In the genomic region with DNA sequence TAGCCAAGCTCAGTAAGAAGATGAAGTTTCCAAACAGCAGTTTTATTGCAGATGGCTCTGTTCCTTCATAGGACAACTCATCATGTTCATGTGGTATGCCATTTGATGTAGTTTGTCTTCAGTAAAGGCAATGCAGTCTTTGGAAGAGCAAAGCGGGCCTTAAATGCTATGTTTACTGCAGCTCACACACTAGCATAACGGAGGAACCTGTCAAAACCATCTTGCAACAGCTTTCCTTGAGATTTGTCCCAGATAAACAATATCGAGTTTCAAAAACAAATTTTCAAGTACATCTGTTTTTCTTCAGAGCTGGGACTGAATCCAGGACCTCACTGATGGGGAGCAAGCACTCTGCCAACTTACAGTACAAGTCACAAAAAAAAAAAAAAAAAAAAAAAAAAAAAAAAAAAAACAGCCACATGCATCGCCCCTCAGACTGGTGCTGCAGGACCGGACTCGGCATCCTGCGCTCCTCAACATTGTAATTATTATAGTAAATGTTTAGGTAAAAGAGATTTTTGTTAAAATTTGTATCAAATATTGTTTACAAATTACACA, we compare ENCODE assay signal across 16 mouse cellular contexts.
A peak's percentile ranks its signal among the peaks of the same experiment; 100 is the strongest.
DNase-seq lines count a peak whose midpoint lies in the region; ATAC-seq and TF ChIP-seq lines count a peak whose summit lies in the region.
"Had no signal": no experiment of that assay in that cellular context is flagged by ENCODE, and none has a peak within 500 bp of the region (broad histone marks: within the 10 kb centered on the region; RNA-seq: fewer than 3 reads in every experiment).

No protein-coding gene starts in this region.

- no peaks in the 10 kb centered on the region for H3K4me1 ChIP-seq in kidney, postnatal 0 days (replicated peaks; ENCODE audit: insufficient read depth, low read length)
- no peaks in the 10 kb centered on the region for H3K4me1 ChIP-seq in kidney, adult 2 months (ENCODE audit: control insufficient read depth, insufficient read depth, low read length)
- no peaks in the 10 kb centered on the region for H3K4me1 ChIP-seq in testis, adult 2 months (ENCODE audit: control insufficient read depth, insufficient read depth, low read length)
- H3K4me1 ChIP-seq: embryonic facial prominence, embryonic 13.5 days; hindbrain, embryonic 13.5 days; limb, embryonic 15.5 days; stomach, embryonic 15.5 days had no signal

- no peak for TF ChIP-seq POLR2A in kidney, adult 2 months (IDR thresholded peaks at IDR 0.05; ENCODE audit: low read depth, low read length)
- TF ChIP-seq POLR2A in testis, adult 2 months (IDR thresholded peaks at IDR 0.05; ENCODE audit: control insufficient read depth, low read depth, low read length): no peak

- no peak for TF ChIP-seq CTCF in kidney, postnatal 0 days (IDR thresholded peaks at IDR 0.05; ENCODE audit: low read depth)
- no peak for TF ChIP-seq CTCF in kidney, adult 2 months (conservative IDR thresholded peaks at IDR 0.05; ENCODE audit: insufficient read depth, insufficient read length, low read depth, low read length)
- no peak for TF ChIP-seq CTCF in testis, adult 2 months (IDR thresholded peaks at IDR 0.05; ENCODE audit: control insufficient read depth, insufficient read depth, insufficient replicate concordance, low read depth, low read length)

- H3K9ac ChIP-seq in kidney, postnatal 0 days (ENCODE audit: low read depth, low read length): no peak overlapping the region
- H3K9ac ChIP-seq: embryonic facial prominence, embryonic 13.5 days; hindbrain, embryonic 13.5 days; limb, embryonic 15.5 days; stomach, embryonic 15.5 days had no signal

- DNase-seq in cerebellum, postnatal 10 days: peak; percentile 5 to 15
- DNase-seq in cerebellum, postnatal 36 days: no peak
- peak; percentile 3 for DNase-seq in kidney, postnatal 0 days (ENCODE audit: low spot score)
- DNase-seq in kidney, adult 2 months: no peak
- no peak for DNase-seq in testis, postnatal 14 days (ENCODE audit: low spot score)
- no peak for DNase-seq in spleen, postnatal 36 days (ENCODE audit: low spot score in 2 of 2)
- DNase-seq in frontal cortex, postnatal 10 days (ENCODE audit: low spot score in 2 of 2): no peak
- DNase-seq: cerebellum, adult 11 months; heart, adult 2 months; right cerebral cortex, adult 18-20 months; spleen, adult 18-20 months had no signal

- no peak overlapping the region for H3K4me2 ChIP-seq in kidney, postnatal 0 days (ENCODE audit: low read length)
- H3K4me2 ChIP-seq: embryonic facial prominence, embryonic 13.5 days; hindbrain, embryonic 13.5 days; limb, embryonic 15.5 days; stomach, embryonic 15.5 days had no signal

- WGBS in kidney, postnatal 0 days: 79% methylated on average over 7 of the region's 7 CpGs
- WGBS in kidney, adult 2 months: 82% methylated on average over 7 of the region's 7 CpGs

- H3K4me3 ChIP-seq in kidney, postnatal 0 days (replicated peaks; ENCODE audit: low read depth, low read length): no peak overlapping the region
- H3K4me3 ChIP-seq in kidney, adult 2 months (ENCODE audit: insufficient read depth, low read depth, low read length): no peak overlapping the region
- peak overlapping the region; percentile 12; the same call in 1 of the 2 replicates for H3K4me3 ChIP-seq in testis, adult 2 months (ENCODE audit: control insufficient read depth, low read depth, low read length)
- H3K4me3 ChIP-seq: embryonic facial prominence, embryonic 13.5 days; heart, adult 2 months; hindbrain, embryonic 13.5 days; limb, embryonic 15.5 days; stomach, embryonic 15.5 days had no signal

- H3K9me3 ChIP-seq in kidney, postnatal 0 days (replicated peaks; ENCODE audit: low read length): no peaks in the 10 kb centered on the region
- H3K9me3 ChIP-seq: embryonic facial prominence, embryonic 13.5 days; hindbrain, embryonic 13.5 days; limb, embryonic 15.5 days; stomach, embryonic 15.5 days had no signal

- no peak overlapping the region for H3K27ac ChIP-seq in kidney, postnatal 0 days
- H3K27ac ChIP-seq in kidney, adult 2 months (ENCODE audit: insufficient read depth, low read depth, low read length): no peak overlapping the region
- no peak overlapping the region for H3K27ac ChIP-seq in testis, adult 2 months (ENCODE audit: control insufficient read depth, insufficient read depth, low read depth, low read length)
- H3K27ac ChIP-seq: embryonic facial prominence, embryonic 13.5 days; heart, adult 2 months; hindbrain, embryonic 13.5 days; limb, embryonic 15.5 days; stomach, embryonic 15.5 days had no signal

- H3K36me3 ChIP-seq in kidney, postnatal 0 days (ENCODE audit: insufficient read depth, low read length): no peaks in the 10 kb centered on the region
- H3K36me3 ChIP-seq in kidney, adult 2 months (ENCODE audit: control insufficient read depth, insufficient read depth, low read length): no peaks in the 10 kb centered on the region
- H3K36me3 ChIP-seq in testis, adult 2 months (ENCODE audit: control insufficient read depth, insufficient read depth, low read length): no peaks in the 10 kb centered on the region
- H3K36me3 ChIP-seq: embryonic facial prominence, embryonic 13.5 days; hindbrain, embryonic 13.5 days; limb, embryonic 15.5 days; stomach, embryonic 15.5 days had no signal

- H3K27me3 ChIP-seq in kidney, postnatal 0 days (ENCODE audit: insufficient read depth, low read length): no peaks in the 10 kb centered on the region
- no peaks in the 10 kb centered on the region for H3K27me3 ChIP-seq in kidney, adult 2 months (replicated peaks; ENCODE audit: control insufficient read depth, insufficient read depth, low read length)
- H3K27me3 ChIP-seq in testis, adult 2 months (ENCODE audit: control insufficient read depth, insufficient read depth, low read length): no peaks in the 10 kb centered on the region
- H3K27me3 ChIP-seq: embryonic facial prominence, embryonic 13.5 days; hindbrain, embryonic 13.5 days; limb, embryonic 15.5 days; stomach, embryonic 15.5 days had no signal

- ATAC-seq in kidney, postnatal 0 days (replicated peaks; ENCODE audit: low FRiP score, low read depth): no peak

Comparison
In these comparisons a context has a peak if more than half of its experiments do, and no peak if none do; other contexts are left out.
1. DNase-seq: peak in cerebellum, postnatal 10 days (2 of 2) and kidney, postnatal 0 days (single experiment); none in cerebellum, postnatal 36 days (0 of 2), kidney, adult 2 months (single experiment), testis, postnatal 14 days (single experiment), spleen, postnatal 36 days (0 of 2) and frontal cortex, postnatal 10 days (0 of 2).